Mouse (Mus musculus): ENCODE results near the gene Mapre3.

- TF ChIP-seq E2F4 (IDR thresholded peaks at IDR 0.05; ENCODE audit: insufficient read depth) (no peak), TCF12 (IDR thresholded peaks at IDR 0.05; ENCODE audit: insufficient read depth, poor library complexity, severe bottlenecking) (no peak), POLR2A (IDR thresholded peaks at IDR 0.05; ENCODE audit: insufficient read length, low read depth) (no peak), MYOG (IDR thresholded peaks at IDR 0.05; ENCODE audit: control insufficient read depth in 1 of 3, insufficient read depth in 1 of 3, insufficient read length in 2 of 3, low read depth in 2 of 3) (no peak), MAX (IDR thresholded peaks at IDR 0.05; ENCODE audit: low read depth) (no peak), POLR2AphosphoS2 (IDR thresholded peaks at IDR 0.05; ENCODE audit: insufficient read length, low read depth) (no peak), TCF3 (IDR thresholded peaks at IDR 0.05; ENCODE audit: insufficient read length, low read depth) (no peak)
Measured at GRCm38 (mm10) chr5:30867712-30868111, 53.3 kb downstream of the Mapre3 start, which contains the start of gene Tmem214.

Measured in myocyte (in vitro differentiated cells).